Mouse (Mus musculus): ENCODE results near the gene Tbc1d24. TPM values are rescaled to one million over a fixed set of nuclear protein-coding genes. Genes with fewer than 3 reads are reported as not detected.
A peak's percentile ranks its signal among the peaks of the same experiment; 100 is the strongest.

The Tbc1d24 gene
- total RNA-seq, 2 experiments from 2014 or later: 12.3 to 14.4 TPM

DNA sequence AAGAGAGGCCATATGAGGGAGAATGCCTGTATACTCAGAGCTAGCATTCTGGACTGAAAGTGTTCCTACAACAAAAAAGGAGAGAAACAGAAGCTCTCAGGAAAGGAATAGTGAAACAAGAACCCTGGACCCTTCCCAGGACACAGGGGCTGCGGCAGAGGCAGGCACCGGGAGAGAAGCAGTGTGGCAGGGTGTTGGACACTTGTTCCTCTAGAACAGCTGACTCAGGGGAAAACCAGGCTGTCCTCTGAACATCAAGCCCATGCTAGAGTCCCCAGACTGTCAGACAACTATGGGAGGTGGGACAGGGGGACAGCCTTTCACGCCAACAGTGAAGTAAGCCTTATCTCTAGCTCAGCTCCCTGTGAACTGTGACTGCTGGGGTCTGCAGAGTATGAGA lies 5.2 kb upstream of the Tbc1d24 start:
- no peak for DNase-seq

DNA sequence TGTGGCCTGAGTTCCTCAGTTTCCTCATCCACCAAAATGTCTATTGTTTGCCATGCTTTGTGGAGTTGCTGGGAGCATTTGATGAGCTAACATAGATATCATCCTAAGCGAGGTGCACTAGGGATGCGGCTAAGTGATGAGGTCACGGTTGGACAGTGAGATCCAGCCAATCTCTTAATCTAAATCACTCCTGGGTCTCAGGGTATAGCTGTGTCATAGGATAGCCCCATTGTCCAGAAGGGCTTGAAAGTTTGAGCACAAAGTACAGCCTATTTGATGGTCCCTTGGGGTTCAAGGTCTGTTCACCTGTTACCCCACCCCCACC lies 4.5 kb upstream of the Tbc1d24 start:
- DNase-seq: no peak

DNA sequence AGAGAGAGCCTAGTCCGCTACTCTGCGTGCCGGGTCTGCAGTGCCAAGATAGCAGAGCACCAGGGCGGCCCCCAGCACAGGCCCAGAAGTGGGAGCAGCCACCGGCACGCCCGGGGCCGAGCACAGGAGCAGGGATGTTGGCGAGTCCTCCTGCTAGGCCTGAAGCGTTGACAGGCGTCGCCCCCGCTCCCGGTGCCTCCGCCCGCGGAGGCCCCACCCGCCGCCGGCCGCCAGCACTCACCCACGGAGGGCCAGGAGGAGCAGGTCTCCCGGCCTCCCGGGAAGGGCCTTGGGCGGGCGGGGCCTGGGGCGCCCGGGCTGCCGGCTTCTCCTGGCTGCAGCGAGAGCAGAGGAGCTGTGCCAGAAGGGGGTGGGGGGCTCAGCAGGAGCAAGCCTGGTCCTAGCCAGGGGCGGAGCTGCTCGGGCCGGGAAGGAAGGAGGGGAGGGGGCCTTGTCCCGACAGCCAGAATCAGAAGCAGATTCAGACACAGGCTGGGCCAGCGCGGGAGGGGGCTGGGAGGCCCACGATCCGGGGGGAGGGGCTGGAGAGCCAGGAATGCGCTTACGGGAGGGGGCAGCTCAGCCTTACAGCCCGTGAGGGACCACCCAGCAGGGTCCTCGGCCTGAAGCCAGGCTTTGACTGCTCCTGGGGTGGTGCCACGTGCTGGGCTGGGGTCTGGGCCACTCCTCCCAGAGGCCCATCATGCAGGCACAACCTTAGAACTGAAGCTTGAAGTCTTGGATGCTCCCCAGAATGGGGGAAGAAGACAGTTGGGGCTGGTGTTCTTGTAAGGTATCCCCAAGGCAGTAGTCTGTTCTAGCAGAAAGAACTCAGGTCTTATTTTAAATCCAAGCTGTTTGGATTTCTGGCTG lies 3.9 kb upstream of the Tbc1d24 start, which contains the start of gene Ntn3:
TSS of gene Ntn3 (minus strand) at position 489 of the 873 bp plus-strand sequence.
- peak; percentile 60 to 66 for DNase-seq

DNA sequence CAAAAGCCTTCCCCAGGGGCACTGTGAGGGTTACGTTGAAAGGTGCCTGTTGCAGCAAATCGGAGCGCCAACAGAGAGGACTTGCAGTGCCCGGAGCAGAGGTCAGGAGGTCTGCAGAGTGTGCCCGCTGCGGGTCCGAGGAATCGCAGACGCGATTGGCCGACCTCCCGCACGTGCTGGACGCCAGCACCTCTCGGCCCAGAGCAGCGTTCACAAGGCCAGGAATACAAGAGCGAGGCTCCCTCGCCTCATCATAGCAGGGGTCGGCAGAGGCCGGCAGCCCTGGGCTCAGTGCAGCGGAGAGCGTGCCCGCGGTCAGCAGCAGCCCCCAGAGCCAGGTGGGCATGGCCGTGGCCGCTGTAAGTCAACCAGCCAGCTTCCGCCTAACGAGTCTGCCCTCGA lies 3.3 kb upstream of the Tbc1d24 start:
- no peak for DNase-seq

DNA sequence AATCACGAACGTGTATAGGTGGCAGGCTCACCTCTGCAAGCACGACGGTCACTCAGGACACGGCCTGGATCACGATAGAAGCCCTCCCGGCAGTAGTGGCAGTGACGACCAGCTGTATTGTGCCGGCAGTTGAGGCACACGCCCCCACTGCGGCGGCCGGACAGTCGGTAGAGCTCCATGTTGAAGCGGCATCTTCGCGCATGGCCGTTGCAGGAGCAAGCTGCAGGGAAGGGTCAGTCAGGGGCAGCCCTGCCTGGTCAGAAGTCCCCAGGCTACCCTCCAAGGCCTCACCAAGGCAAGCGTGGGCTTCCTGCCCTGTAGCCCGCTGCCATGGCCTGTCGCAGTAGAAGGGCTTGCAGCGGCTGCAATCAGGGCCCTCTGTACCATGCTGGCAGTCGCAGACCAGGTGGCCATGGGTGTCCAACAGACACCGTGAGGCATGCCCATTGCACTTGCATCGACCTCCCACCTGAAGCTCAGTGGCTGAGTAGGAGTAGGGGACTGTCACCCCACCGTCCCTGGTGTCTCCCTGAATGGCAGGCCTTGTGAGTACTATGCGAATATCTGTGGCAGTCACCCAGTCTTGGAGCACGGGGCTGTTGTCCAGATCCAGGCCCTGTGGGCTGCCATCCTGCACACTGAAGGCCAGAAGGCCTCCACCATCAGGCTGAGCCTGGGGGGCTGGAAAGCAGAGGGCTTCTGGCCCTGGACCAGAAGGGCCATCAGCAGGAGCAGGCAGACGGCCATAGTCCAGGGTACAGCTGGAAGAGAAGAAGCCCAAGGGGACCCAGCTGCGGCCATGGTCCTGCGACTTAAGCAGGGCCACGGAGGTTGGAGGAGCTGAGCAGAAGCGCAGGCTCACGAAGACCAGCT lies 2.6 kb upstream of the Tbc1d24 start:
- DNase-seq: no peak

DNA sequence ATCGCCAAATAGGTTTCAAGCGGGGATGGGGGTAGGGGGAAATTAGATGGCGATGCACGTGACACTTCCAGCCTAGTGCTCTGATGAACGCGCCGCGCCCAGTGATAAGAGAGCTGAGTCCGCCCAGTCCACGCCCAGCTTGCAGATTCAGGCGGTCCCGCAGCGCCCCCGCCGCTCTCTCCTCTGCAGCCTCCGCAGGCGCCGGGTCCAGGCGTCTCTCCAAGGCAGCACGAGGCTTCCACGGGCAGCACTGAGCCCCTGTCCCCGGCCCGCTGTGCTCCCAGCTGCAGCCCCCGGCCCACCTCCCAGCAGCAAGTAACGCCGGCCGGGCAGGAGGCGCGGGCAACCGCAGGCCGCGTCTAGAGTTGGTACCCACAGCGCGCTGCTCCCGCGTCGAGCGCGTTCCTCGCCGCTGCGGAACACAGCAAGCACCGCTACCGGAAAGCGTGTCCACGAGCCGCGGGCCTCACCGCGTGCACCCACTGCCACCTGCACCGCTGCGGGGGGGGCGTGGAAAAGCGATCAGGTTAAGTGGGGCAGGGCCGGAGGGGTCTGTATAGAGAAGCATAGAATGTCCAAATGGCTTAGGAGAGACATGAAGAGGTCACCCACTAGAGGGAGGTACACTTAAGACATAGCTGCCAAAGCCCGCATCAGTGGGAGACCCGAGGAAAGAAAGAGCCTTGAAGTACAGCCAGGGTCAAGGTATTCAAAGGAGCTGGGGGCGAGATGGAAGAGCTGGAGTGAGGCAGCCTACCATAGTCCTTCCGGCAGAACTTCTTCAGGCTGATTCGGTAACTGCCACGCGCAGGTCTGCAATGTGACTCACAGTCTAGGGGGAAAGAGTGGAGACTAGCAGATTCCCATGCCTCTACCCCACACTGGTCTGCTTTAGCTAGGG lies 1.3 kb upstream of the Tbc1d24 start:
- DNase-seq: peak; percentile 52 to 54

DNA sequence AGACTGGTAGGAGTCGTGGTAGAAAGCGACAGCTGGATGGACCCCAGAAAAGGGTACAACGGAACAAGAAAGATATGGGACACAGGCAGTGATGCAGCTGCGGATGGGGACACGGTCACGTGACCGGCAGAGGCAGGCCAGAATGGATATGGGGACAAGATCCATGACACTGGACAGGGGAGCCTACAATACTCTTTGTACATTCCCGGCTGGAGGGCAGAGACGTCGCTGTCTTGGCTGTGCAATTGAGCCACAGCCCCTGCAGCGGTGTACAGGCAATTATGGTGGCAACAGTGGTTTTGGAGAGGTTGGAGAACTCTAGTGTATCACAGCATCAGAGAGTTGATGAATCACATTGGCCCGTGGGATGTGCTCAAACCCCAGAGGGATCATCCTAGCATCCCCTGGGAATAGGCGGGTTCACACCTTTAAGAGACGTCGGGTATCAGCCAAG lies 573 bp upstream of the Tbc1d24 start:
- DNase-seq: peak in 1 of 2 experiments; percentile 72

DNA sequence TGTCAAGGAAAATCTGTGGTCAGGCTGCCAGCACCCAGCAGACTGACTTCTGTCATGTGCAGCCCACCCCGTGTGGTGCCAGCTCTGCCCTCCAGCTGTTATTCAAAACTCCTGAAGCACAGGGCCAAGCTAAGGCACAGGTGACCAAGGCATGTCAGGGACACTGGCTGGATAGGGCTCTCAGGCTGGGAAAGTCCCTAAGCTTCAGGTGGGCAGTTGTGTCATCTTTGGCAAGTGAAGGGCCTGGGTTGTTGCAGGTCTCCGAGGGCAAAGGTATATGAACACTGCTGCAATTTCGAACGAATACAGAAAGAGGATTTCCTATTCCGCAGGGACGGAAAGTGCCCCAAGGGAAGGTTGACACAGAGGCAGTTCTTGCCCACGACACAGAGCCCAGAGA lies 516 bp downstream of the Tbc1d24 start:
- DNase-seq: no peak

DNA sequence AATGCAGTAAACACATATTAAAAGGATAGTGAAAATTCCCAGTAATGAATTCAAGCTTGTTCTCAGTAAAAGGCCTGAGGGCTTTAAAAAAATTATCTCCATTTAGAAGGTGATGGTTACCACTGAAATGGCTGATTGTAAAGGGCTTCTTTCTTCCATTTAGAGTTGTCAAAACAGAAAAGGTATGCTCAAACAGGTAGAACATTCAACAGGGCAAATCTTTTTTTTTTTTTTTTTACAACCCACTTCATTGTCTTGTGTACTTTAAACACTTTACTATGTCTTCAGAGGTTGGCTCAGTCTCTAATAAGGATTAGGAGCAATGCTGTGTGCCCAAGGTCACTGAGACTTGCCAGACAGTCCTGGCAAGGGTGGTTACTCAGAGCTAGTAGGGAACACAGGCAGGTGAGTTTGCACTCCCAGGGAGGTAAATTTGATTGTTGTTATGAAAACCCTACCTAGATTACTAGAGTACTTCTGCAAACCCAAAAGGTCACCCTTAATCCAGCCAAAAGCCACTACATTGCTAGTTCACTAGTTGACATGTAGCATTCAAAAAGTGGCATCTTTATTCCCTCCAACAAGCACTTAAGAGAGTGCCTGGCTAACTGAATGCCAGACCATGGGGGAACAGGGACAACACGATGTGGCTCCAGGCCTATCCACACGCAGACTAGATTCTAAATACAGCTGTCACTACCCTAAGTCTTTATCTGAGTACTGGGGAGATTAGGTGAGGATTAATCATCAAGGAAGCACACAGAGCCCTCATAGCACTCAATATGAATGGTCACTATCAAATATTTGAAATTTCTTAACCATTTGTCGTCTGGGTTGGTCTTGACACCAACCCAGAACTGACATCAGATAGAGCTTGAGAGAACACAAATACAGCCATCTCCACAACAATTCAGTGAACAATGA lies 1.5 kb downstream of the Tbc1d24 start:
- no peak for DNase-seq

DNA sequence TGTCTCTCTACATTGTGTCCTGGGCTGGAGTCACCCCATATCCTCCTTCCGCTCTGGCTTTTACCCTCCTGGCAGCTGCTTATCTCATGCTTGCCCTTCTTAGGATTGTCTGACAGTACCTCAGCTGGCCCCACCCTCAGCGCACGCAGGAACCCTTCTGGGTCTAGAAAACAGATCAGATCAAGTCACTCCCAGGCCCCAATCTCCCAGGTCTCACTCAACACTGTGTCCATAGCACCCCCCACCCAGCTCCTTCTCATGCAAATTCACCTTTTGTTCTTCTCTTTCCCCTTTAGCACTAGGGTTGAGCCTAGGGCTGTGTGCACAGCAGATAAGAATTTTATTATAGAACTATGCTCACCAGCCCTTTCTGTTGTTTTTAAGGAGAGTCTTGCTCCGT lies 2.3 kb downstream of the Tbc1d24 start:
- DNase-seq: no peak

DNA sequence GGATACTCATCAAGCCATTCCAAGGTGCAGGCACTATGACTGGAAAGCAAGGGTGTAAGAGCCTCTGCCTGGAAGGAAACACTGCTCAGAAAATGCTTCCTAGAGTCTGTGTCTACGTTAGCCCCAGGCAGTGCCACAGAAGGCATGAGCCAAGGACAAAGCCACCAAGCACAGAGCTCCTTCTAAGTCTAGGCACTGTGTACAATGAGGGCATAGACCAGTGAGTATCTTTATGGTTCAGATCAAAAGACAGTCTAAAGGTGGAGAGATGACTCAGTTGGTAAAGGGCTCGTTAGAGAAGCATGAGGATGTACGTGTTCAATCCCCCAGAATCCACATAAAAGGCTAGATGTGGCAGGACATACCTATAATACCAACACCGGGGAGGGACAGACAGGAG lies 4.3 kb downstream of the Tbc1d24 start:
- DNase-seq: no peak

DNA sequence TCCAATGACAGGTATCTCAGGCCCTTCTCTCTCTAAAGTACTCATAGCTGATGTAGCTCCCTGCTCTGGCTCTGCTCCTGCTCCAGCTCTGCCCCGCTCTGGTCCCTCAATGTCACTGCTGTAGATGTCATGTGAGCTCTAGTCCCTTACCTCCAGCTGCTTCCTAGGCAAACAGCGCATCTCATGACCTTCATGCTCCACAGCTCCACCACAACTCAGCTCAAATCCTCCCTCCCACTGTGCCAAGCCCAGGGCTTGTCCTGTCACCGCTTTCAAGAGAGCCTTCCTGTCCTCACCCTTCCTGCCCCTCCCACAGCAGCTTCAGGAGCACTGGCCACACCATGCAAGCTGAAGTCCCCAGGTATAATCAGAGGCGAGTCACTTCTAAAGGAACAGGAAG lies 5.6 kb downstream of the Tbc1d24 start:
- peak in 1 of 2 experiments; percentile 54 for DNase-seq

DNA sequence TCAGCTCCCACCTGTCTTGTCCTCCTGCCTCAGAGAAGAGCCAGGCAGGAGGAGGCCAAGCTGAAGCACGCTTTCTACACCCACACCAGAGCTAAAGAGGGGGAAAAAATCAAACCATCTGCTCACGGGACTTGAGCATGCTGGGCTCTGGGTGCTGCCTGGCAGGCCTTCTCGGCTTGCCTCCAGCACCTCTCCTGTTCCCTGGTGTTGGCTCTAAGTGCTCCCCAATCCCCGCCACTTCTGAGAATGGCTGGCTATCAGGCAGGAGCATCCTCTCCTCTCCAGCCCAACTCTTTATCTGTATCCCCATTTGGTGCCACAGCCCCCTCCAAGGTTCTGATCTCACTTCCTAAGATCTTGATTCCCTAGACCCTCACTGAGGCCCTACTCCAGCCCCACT lies 6.1 kb downstream of the Tbc1d24 start:
- no peak for DNase-seq

DNA sequence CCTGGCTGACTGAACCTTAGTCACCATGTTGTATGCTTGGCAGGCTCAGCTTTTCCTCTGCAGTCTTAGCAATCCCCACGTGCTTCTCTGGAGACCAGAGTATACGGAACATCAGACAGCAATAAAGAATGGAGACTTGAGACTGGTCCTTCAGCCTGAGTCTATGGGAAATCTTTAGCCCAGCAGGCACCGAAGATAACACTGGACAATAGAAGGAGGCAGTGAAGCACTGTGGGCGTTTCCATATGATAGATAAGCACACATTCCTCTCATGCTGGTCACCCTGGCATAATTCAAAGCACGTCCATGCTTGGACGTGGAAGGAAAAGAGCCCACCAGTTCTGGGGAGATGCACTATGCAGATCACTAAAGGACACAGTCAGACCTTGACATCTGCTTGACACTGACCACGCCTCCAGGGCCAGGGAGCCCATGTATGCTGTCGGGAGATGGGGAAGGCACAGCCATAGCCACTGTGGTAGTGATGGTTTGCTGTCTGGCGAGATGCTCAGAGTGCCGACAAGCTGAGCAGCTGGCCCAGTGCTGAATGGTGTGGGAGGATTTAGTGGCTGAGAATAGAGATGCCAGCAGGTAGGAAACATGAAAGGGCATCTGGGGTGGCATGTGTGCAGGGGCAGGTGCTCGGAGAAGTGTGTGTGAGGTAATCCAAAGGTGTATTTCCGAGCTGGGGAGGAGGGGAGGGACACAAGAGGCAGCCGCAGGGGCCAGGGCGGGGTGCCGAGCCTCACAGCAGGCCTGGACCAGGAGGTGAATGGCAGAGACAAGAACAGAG lies 8.1 kb downstream of the Tbc1d24 start:
- no peak for DNase-seq

DNA sequence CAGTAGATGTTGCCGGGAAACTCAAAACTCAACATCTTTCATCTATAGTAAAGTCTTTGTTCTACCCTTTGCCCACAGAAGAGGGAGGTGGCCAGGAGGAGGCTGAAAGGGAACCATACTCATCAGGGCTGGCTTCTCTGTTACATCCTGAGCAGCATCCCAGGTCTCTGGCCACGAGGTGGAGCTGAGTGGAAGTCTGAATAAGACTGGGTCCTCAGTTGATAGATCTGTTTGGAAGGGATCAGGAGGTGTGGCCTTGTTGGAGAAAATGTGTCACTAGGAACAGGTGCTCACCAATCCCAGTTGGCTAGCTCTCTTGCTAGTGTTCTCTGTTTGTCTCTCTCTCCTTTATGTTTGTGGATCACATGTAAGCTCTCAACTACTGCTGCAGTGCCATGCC lies 10.0 kb downstream of the Tbc1d24 start:
- no peak for DNase-seq

DNA sequence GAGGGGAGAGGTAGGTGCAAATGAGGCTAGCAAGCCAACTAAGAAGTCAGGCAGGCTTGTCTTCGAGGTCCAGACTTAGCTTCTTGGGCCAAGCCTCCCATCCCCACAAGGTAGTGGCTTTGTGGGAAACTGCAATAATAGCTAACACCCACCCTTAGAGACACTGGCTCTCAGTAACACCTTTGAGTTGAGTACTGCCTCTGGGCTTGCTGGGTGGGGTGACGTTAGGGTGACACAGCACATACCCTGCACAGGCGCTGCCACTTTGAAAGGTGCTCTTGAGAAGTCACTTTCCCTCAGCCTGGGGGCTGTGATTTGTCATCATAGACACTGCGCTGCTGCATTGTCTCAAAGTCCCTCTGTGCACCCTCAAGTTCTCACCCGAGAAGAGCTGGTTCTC lies 11.6 kb downstream of the Tbc1d24 start:
- no peak for DNase-seq

DNA sequence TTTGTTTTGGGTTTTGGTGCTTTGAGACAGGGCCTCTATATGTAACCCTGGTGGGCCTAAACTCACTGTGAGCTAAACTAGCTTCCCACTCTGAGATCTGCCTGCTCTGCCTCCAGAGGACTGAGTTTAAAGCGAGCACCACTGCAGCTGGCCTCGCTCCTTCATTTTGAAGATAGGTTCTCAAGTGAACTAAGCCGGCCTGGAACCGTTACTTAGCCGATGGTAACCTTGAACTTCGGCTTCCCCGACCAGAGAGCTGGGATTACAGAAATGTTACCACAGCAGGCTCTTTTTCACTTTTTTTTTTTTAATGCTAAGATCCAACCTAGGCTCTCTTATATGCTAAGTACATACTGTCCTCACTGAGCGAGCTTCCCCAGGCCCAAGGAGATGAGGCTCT lies 12.1 kb downstream of the Tbc1d24 start:
- DNase-seq: no peak

DNA sequence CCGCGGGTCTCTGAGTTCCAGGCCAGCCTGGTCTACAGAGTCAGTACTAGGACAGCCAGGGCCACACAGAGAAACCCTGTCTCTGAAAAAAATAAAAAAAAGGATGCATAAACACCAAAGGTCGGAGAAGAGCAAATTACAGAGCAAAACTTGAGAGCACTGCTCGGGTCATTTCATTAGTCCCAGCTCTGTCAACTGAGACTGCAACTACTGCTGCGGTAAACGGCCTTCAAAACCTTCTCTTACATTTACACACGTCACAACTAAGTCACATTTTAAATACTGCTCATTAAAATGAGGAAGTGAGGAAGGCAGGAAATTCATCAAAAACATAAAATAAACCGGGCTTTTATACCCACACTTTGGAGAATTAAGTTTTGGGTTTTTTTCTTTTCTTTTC lies 12.5 kb downstream of the Tbc1d24 start:
- DNase-seq: no peak

DNA sequence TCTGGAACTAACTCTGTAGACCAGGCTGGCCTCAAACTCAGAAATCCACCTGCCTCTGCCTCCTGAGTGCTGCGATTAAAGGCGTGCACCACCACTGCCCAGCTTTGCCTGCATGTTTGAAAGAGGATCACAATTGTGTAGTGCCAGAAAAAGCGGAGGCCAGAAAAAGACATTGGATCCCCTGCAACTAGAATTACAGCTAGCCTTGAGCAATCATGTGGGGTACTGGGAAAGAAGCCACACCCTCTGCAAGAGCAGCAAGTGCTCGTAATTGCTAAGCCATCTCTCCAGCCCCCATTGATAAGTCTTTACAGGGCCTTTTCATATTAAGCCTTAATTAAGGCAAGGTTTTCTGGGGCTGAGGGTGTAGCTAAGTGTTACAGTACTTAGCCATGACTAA lies 13.9 kb downstream of the Tbc1d24 start:
- DNase-seq: no peak

DNA sequence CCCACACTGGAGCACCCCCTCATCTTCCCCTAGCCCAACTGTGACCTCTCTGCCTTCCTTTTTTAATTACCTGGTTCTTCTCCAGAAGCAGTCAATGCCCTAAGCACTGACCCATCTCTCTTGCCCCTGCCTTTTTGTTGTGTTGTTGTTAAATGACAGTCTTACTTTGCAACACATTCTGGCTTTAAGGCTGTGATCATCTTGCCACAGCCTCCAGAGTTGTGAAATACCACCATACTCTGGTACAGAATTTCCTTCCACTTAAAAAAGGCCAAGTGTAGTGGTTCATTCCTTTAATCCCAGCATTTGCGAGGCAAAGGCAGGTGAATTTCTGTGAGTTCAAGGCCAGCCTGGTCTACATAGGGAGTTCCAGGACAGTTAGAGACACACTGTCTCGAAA lies 14.4 kb downstream of the Tbc1d24 start:
- DNase-seq: no peak

Measured in heart, adult 18-20 months (tissue).